9 mouse cellular contexts compared by ENCODE assay signal in the genomic region with DNA sequence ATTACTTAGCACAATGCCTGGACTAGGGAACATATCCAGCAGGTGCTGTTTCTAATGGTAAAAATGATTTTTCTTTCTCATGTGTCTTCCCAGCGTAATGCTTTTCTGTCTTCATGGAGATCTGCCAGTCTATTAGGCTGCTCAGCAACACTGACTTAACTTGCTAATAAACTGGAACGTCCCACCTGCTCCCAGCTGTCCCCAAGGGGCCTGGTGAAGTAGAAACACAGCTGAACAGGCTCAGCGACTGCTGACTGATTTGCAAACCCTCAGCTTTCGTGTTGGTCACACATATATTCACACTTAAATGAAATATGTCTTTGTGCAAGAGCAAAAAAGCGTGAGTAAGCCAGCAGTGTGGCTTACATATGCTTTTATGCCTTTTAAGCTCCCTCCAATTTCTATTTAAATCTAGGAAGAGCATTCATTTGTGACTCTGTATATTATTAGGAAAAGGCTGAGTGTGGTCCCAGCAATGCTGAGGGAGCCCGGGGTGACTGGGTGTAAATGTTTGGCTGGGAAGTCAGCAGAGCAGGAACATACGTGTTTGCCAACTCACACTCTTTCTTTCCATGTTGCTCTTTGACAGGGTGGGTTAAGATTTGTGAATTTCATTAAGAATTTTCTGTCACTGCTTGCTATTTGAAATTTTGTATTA.
DNase-seq lines count a peak whose midpoint lies in the region; ATAC-seq and TF ChIP-seq lines count a peak whose summit lies in the region.
"Had no signal": no experiment of that assay in that cellular context is flagged by ENCODE, and none has a peak within 500 bp of the region (broad histone marks: within the 10 kb centered on the region; RNA-seq: fewer than 3 reads in every experiment).

No protein-coding gene starts in this region.

- no peak overlapping the region for H3K9ac ChIP-seq in stomach, embryonic 14.5 days (replicated peaks; ENCODE audit: low read depth, low read length)
- H3K9ac ChIP-seq in stomach, postnatal 0 days (ENCODE audit: low read length), result no peak overlapping the region
- H3K9ac ChIP-seq in midbrain, embryonic 11.5 days (ENCODE audit: low read length), result no peak overlapping the region

- 35% methylated on average over 7 of the region's 7 CpGs for WGBS in stomach, embryonic 14.5 days
- WGBS in stomach, postnatal 0 days, result 40% methylated on average over 7 of the region's 7 CpGs
- WGBS in midbrain, embryonic 11.5 days, result 41% methylated on average over 7 of the region's 7 CpGs

- 0 out of 2 replicates have a peak, but pooled peaks cover 5% of the 10 kb centered on the region for H3K4me1 ChIP-seq in stomach, embryonic 14.5 days (ENCODE audit: control insufficient read depth, insufficient read depth, low read length)
- H3K4me1 ChIP-seq in stomach, postnatal 0 days (replicated peaks; ENCODE audit: control insufficient read depth, insufficient read depth), result no peaks in the 10 kb centered on the region
- peaks cover 4% of the 10 kb centered on the region for H3K4me1 ChIP-seq in midbrain, embryonic 11.5 days (ENCODE audit: control insufficient read depth, insufficient read depth, low read length)

- no peak for TF ChIP-seq EP300 in stomach, postnatal 0 days (optimal IDR thresholded peaks at IDR 0.05)

- ATAC-seq in stomach, embryonic 14.5 days (ENCODE audit: insufficient number of reproducible peaks, insufficient read depth, low FRiP score, low read depth), result no peak; the same call in 1 of the 2 replicates
- ATAC-seq in stomach, postnatal 0 days (ENCODE audit: low FRiP score, low TSS enrichment), result no peak
- ATAC-seq in midbrain, embryonic 11.5 days (ENCODE audit: low FRiP score), result peak; percentile 94

- no peak overlapping the region for H3K4me3 ChIP-seq in stomach, embryonic 14.5 days (ENCODE audit: low read depth, low read length)
- H3K4me3 ChIP-seq in stomach, postnatal 0 days (ENCODE audit: low read depth, low read length), result no peak overlapping the region
- no peak overlapping the region for H3K4me3 ChIP-seq in midbrain, embryonic 11.5 days (ENCODE audit: low read depth, low read length)

- no peaks in the 10 kb centered on the region for H3K36me3 ChIP-seq in stomach, embryonic 14.5 days (ENCODE audit: control insufficient read depth, insufficient read depth, low read length)
- H3K36me3 ChIP-seq in stomach, postnatal 0 days (ENCODE audit: control insufficient read depth, insufficient read depth, low read length), result no peaks in the 10 kb centered on the region
- H3K36me3 ChIP-seq in midbrain, embryonic 11.5 days (ENCODE audit: control insufficient read depth, insufficient read depth, low read length), result no peaks in the 10 kb centered on the region

- TF ChIP-seq CTCF in stomach, postnatal 0 days (IDR thresholded peaks at IDR 0.05; ENCODE audit: low read depth), result no peak

- H3K4me2 ChIP-seq in stomach, embryonic 14.5 days (replicated peaks; ENCODE audit: low read depth, low read length), result no peak overlapping the region
- no peak overlapping the region for H3K4me2 ChIP-seq in stomach, postnatal 0 days (replicated peaks; ENCODE audit: low read depth)
- no peak overlapping the region for H3K4me2 ChIP-seq in midbrain, embryonic 11.5 days

- H3K27me3 ChIP-seq in stomach, embryonic 14.5 days (ENCODE audit: control insufficient read depth, insufficient read depth, low read length), result no peaks in the 10 kb centered on the region
- no peaks in the 10 kb centered on the region for H3K27me3 ChIP-seq in stomach, postnatal 0 days (ENCODE audit: control insufficient read depth, insufficient read depth, low read length)
- H3K27me3 ChIP-seq in midbrain, embryonic 11.5 days (ENCODE audit: control insufficient read depth, insufficient read depth, low read length), result no peaks in the 10 kb centered on the region

- DNase-seq in stomach, postnatal 0 days (ENCODE audit: low spot score), result no peak
- peak; percentile 25 for DNase-seq in gastrocnemius, postnatal 10 days
- peak; percentile 94 for DNase-seq in midbrain, embryonic 11.5 days (ENCODE audit: low spot score, missing footprints)
- peak; percentile 6 for DNase-seq in telencephalon, adult 2 months (ENCODE audit: low read depth, low spot score)
- no peak for DNase-seq in thymus, postnatal 14 days
- no peak for DNase-seq in spleen, postnatal 10 days (ENCODE audit: low spot score in 2 of 2)
- no peak for DNase-seq in ovary, adult 18-20 months (ENCODE audit: low spot score)

- 0 out of 2 replicates have a peak overlapping the region, but pooled peaks have one; percentile 27 for H3K27ac ChIP-seq in stomach, embryonic 14.5 days (ENCODE audit: low read length)
- H3K27ac ChIP-seq in stomach, postnatal 0 days (replicated peaks), result no peak overlapping the region
- peak overlapping the region; percentile 68 for H3K27ac ChIP-seq in midbrain, embryonic 11.5 days (ENCODE audit: low read depth, low read length)
- H3K27ac ChIP-seq: macrophage had no signal

- no peaks in the 10 kb centered on the region for H3K9me3 ChIP-seq in stomach, embryonic 14.5 days (ENCODE audit: control insufficient read depth, low read depth, low read length)
- H3K9me3 ChIP-seq in stomach, postnatal 0 days (ENCODE audit: control insufficient read depth, low read length), result no peaks in the 10 kb centered on the region
- H3K9me3 ChIP-seq in midbrain, embryonic 11.5 days (ENCODE audit: control insufficient read depth, low read length), result no peaks in the 10 kb centered on the region

Comparison
In these comparisons a context has a peak if more than half of its experiments do, and no peak if none do; other contexts are left out.
1. DNase-seq: peak in gastrocnemius, postnatal 10 days (single experiment), midbrain, embryonic 11.5 days (single experiment) and telencephalon, adult 2 months (single experiment); none in stomach, postnatal 0 days (single experiment), thymus, postnatal 14 days (single experiment), spleen, postnatal 10 days (0 of 2) and ovary, adult 18-20 months (single experiment).